Mouse (Mus musculus) retina, adult 2 months (tissue): ENCODE data around the gene Eno4.
"Not testable (repeated sequence)": the region's sequence is repeated elsewhere in the genome, so short reads cannot be mapped to it uniquely, and the experiment has no call there.

Experiments used
- DNase-seq: peaks from one replicate; pipeline ENCODE4 v3.0.0-alpha.2; 2012; ENCODE audit warnings: low read depth, low spot score

Eno4 gene

GRCm38 (mm10) chr19:58942841-58943828, at the start of gene Eno4, which contains the start of gene Hspa12a:
Eno4 (plus strand) TSS chr19:58943425.
Hspa12a (minus strand) TSS chr19:58943654.
- DNase-seq, result peak; percentile 85

DNA sequence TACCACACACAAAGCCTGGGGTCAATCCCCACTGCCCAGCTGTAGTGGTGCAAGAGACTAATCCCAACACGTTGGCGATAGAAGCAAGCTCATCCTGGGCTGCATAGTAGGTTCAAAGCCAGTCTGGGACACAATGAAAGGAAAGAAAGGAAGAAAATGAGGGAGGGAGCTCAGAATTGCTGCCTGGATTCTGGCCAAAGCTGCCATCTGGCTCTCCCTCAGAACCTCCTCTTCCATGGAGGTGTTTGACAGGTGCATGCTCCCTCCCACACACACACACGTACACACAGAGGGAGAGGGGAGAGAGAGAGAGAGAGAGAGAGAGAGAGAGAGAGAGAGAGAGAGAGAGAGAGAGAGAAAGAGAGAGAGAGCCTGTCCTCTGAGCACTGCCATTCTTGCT, 47.0 kb upstream of the Eno4 start:
- DNase-seq, result no peak

DNA sequence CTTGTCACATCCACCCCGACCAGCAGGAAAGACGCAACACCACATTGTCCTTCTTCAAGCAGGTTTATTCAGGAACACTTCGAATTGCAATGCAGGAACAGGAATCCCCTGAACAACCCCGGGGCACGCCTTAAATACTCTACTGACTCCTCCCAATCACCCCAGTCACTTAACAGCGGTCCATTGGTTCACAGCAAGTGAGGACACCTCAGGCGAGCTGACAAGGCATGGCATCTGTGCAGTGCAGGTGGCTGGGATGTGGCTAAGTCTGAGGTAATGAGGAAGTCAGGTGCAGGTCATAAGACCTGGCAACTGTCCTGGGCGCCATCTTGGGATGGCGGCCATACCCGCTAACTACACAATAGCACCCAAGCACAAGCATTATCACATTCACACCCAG, 42.8 kb upstream of the Eno4 start:
- not testable (repeated sequence) for DNase-seq

DNA sequence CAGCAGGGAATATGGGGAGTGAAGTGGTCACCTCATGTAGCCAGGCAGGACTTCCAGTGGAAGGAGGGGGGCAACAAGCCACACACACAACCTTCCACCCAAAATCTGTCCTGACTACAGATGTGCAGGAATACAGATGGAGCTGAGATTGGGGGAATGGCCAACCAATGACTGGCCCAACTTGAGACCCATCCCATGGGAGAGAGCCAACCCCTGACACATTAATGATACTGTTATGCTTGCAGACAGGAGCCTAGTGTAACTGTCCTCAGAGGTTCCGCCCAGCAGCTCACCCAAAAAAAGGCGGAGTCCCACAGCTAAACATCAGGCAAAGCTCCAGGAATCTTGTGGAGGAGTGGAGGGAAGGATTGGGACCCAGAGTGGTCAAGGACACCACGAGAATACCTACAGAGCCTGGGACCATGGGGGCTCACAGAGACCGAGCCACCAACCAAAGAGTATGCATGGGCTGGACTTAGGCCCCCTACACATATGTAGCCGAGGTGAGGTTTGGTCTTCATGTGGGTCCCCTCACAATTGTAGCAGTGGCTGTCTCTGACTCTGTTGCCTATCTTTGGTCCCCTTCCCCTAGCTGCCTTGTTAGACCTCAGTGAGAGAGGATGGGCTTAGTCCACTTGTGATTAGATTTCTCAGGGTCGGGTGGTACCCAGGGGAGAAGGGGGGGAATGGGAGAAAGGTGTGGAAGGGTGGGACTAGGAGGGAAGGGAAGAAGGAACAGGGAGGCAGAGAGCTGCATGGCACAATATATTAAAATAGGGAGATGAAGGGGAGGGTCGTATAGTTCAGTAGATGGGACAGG, 39.9 kb upstream of the Eno4 start:
- DNase-seq, result no peak

GRCm38 (mm10) chr19:58903899-58904327, 39.3 kb upstream of the Eno4 start:
- peak; percentile 50 for DNase-seq

DNA sequence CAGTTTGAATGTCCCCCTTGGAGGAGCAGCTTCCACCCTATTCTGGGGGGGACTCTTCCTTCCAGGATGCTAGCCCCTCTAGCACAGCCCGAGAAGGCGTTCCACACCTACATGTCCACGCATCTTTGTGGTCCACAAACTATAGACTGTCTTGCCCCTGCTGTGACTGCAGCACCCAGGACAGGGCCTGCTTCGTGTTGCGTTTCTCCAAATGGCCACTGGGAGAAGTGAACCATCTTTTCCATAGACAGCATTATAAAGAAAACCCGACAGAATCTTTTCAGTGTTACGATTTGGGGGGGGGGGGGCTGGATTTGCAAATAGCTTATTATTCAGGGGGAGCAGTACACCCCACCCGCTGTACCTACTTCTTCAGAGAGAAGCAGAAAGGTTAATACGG, 36.5 kb upstream of the Eno4 start:
- DNase-seq, result no peak

DNA sequence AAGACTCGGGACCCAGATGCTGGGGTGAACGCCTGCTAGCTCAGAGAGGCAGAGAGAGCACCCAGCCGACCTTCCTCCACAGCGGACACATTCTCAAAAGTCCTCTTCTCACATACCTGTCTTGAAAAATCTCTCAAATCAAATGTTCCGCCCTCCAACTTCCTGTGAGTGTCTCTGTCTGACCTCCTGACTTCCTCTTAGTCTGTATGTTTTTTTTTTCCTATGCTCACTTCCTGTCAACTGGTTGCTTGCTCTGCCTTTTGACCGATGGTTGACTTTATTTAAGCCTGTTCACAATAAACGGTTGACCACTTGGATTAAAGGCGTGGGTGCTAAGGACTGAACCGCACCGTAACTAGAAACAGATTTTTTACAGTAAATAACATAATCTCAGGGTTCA, 35.2 kb upstream of the Eno4 start:
- DNase-seq, result no peak

DNA sequence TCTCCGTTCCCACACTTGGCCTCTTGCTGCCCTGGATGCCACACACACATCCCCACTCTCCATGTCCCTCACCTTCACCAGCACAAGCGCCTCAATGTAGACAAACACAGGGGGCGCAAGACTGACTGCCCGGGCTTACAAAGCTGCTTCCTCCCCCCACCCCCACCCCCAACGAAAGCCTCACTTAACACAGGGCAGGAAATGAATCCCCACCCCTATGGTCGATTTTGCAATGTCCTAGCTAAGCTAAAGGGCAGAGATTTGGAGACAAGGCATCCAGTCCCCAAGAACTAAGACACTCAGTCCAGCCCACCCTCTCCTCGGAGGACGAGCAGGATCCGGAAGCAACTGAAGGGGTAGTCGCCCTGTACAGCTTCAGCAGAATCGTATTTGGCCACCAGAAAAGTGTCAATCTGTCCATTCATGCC, 32.3 kb upstream of the Eno4 start:
- no peak for DNase-seq

- DNase-seq, result peak; percentile 22
These were observed 31.8 kb upstream of the Eno4 start for GRCm38 (mm10) chr19:58911386-58911785.

DNA sequence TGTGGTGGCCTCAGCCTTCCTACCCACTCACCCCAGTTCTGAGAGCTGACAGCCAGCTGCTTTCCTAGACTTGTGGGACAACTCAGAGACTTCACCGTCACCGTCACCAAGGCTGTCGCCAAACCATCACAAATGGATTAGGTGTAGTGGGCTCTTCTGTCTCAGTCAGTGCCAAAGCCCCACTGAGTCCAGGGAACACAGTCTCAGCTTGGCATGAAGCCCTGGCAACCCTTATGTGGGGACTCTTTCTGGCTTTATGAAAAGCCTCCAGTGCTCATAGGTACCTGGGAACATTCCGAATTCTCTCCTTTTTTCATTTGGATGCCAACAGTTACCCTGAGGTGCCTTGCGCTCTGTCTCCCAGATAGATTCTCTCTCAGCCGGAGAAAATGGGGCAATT, 29.9 kb upstream of the Eno4 start:
- DNase-seq, result no peak

GRCm38 (mm10) chr19:58918597-58918996, 24.6 kb upstream of the Eno4 start:
- no peak for DNase-seq

DNA sequence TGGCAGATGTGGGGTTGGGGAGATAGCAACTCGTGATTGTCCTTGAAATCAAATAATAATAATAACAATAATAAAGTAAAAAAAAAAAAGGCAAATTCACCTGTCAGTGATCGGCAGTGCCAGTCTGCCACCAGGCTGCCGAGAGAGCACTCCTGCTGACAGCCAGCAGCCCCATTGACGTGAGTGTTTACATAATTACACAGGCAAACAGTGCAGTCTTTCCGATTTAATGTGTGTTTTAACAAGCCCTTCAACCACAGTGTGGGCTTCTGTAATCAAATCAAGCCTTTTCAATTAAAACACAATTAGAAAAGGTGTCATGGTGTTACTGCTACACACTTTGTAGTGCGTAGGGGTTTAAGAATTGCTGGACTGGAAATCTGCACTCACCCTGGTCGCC, 24.1 kb upstream of the Eno4 start:
- no peak for DNase-seq

DNA sequence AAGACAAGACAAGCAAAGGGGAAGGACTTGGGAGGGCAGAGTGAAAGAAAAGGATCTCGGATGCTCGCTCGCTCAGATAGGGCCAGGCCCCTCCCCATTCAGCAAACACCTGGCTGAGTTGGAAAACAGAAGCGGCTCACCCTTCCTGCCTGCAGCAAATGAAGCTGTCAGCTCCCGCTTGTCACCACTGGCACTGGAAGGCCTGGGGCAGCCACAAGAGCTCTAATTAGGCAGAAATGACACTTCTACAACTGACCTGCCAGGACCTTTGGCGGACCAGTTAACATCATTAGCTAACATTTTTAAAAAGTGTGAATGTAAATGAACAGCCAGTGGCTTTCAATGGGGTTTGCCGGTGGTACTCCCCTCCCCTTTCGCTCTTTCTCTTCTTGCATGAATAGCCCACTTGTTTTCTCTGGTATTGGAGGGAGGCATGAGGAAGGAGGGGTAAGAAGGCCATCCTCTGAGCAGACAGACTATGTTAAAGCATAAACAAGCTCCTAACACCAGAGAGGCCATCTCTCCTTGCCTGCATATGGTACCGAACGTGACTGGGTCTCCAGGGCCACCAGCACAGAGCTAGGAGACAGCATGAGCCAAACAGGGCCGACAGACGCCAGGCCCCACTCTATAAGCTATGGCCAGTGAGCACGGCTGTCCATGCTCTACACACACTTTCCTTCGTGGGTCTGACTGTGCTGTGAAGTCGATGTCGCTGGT, 12.0 kb upstream of the Eno4 start:
- no peak for DNase-seq

GRCm38 (mm10) chr19:58933062-58933461, 10.2 kb upstream of the Eno4 start:
- no peak for DNase-seq

- DNase-seq, result no peak
These were observed 2.7 kb downstream of the Eno4 start for GRCm38 (mm10) chr19:58945959-58946358.

DNA sequence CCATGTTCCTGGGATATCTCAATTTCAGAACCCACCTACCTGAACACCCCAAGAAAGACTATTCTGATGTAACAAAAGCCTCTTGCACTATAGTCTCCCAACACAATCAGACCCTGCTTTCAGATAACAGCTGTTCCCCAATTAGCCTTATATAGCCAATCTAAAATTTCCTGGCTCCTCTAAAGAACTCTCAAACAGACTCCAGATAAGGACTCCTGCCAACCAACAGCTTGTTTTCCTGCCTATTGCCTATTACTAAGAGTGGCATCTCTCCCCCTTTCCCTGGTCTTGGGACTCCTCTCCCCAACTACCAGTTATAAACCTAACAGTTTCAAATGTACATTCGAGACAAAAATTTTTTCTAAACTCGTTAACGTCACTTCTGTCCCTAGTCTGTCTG, 8.3 kb downstream of the Eno4 start:
- no peak for DNase-seq

DNA sequence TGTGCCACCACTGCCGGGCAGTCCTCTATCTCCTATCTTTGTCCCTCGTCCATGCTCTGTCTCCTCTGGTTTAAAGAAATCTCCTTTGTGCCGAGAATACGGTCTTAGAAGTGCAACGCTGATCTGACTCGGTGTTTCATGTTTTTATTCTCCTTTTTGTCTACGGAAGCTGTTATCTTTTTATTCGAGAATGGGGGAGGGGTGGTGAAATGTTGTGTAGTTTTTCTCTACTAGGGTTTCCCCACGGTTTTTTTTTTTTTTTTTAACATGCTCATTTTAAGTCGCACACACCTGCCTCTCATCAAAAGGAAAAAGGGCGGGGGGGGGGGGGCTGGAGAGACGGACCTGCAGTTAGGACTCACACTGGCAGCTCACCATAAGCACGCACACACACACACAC, 9.0 kb downstream of the Eno4 start:
- no peak for DNase-seq

DNA sequence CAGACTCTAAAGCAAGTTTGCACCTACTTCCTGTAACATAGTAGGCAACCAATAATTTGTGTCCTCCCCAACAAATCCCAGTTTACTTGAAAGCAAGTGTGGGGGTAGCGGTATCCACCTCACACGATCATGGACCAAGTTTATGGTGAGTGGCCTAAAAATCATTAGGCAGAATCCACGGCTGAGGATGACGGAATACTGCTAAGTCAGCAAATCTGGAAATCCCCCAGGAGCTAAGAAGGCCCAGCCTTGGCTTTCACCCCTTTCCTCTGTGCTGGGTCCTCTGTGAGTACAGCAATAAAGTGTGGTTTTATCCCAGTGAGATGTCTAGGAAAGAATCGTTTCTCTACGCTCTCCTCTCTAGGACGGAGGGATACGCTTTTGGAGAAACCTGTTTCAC, 11.6 kb downstream of the Eno4 start:
- DNase-seq, result no peak

- DNase-seq, result no peak
These were observed 19.8 kb downstream of the Eno4 start for GRCm38 (mm10) chr19:58963011-58963410.

GRCm38 (mm10) chr19:58968731-58969506, 25.7 kb downstream of the Eno4 start:
- DNase-seq, result no peak

GRCm38 (mm10) chr19:58970826-58971225, 27.6 kb downstream of the Eno4 start:
- DNase-seq, result no peak
